Mouse (Mus musculus): Measurements from ENCODE around the gene Rpgrip1l.

DNA sequence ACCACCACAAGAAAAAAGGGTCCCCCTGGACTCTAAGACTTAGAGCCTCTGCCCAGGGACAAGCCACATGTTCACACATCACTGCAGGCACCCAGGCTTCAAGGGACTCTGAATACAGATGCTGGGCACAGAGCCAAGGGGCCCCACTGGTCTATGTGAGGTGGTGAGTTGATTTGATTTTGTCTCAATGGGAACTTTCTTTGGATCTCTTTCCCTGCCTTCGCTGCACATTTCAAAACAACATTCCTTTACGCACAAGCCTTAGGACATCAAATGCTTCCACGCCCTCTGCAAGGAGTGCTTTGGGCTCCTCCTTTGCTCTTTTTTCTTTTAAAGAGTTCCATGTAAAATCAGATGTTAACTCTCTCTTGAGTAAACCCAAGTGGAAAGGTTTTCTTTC is 115.0 kb downstream of the Rpgrip1l start:
- TF ChIP-seq GATA2 (IDR thresholded peaks at IDR 0.05; ENCODE audit: borderline replicate concordance, low read depth, low read length) (no peak), TAL1 (conservative IDR thresholded peaks at IDR 0.05; ENCODE audit: low read depth, low read length) (no peak), CTCF (IDR thresholded peaks at IDR 0.05; ENCODE audit: low read depth, low read length) (no peak), GATA1 (IDR thresholded peaks at IDR 0.05; ENCODE audit: borderline replicate concordance, low read length) (no peak), POLR2AphosphoS5 (IDR thresholded peaks at IDR 0.05; ENCODE audit: insufficient replicate concordance, low read depth, low read length) (no peak)

Measured in G1E (cell line).